Mouse (Mus musculus): ENCODE data around the gene Stk10.

GRCm38 (mm10) chr11:32551579-32552297, 18.6 kb downstream of the Stk10 start:
- TF ChIP-seq CTCF (conservative IDR thresholded peaks at IDR 0.05; ENCODE audit: insufficient read depth, insufficient read length, low read depth, low read length) (no peak), POLR2A (IDR thresholded peaks at IDR 0.05; ENCODE audit: low read depth, low read length) (no peak)
